8 mouse cellular contexts compared by ENCODE assay signal in the genomic region with DNA sequence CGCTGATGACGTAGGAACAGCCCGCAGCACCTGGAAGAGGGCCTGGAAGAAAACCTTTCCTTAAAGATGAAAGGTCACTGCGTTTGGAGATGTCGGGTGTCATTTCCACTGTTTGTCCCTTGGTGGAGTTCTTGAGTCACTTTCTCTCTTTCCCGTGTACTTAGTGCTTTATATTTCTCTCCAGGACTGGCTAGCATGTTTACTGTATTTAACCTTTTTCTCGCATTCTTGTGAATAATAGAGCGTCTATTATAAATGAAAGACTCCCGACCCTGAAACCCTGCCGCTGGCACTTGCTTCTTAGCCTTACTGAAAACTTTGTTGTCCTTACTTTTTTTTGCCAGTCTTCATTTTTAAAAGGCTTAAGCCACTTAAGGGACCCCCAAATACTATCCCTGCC. TPM values are rescaled to one million over a fixed set of nuclear protein-coding genes. Genes with fewer than 3 reads are reported as not detected.
DNase-seq lines count a peak whose midpoint lies in the region; ATAC-seq and TF ChIP-seq lines count a peak whose summit lies in the region.

No protein-coding gene starts in this region.

- H3K27ac ChIP-seq in forebrain, postnatal 0 days (ENCODE audit: low read depth, low read length), result no peak overlapping the region
- H3K27ac ChIP-seq in liver, embryonic 16.5 days (ENCODE audit: low read length), result no peak overlapping the region
- H3K27ac ChIP-seq in neural tube, embryonic 13.5 days (replicated peaks), result peak overlapping the region; percentile 94; the same call in 1 of the 2 replicates

- peak overlapping the region; percentile 70 for H3K4me3 ChIP-seq in forebrain, postnatal 0 days (ENCODE audit: low read depth, low read length)
- H3K4me3 ChIP-seq in liver, embryonic 16.5 days (ENCODE audit: low read depth, low read length), result peak overlapping the region; percentile 66
- peak overlapping the region; percentile 73 for H3K4me3 ChIP-seq in neural tube, embryonic 13.5 days

- WGBS in forebrain, postnatal 0 days, result 2% methylated on average over 10 of the region's 10 CpGs
- WGBS in liver, embryonic 16.5 days (ENCODE audit: insufficient replicate concordance), result 1% methylated on average over 10 of the region's 10 CpGs
- 1% methylated on average over 10 of the region's 10 CpGs for WGBS in neural tube, embryonic 13.5 days

- H3K4me2 ChIP-seq in forebrain, postnatal 0 days (ENCODE audit: low read depth), result peak overlapping the region; percentile 90
- H3K4me2 ChIP-seq in liver, embryonic 16.5 days (ENCODE audit: low read depth, low read length), result peak overlapping the region; percentile 72
- H3K4me2 ChIP-seq in neural tube, embryonic 13.5 days, result peak overlapping the region; percentile 92

- no peak for ATAC-seq in CD4-positive, CD25-positive, alpha-beta regulatory T cell, adult 4 months
- ATAC-seq in forebrain, postnatal 0 days, result no peak
- ATAC-seq in liver, embryonic 16.5 days (ENCODE audit: low read depth), result no peak
- no peak for ATAC-seq in neural tube, embryonic 13.5 days (ENCODE audit: low read depth)

- H3K9ac ChIP-seq in forebrain, postnatal 0 days, result 0 out of 2 replicates have a peak overlapping the region, but pooled peaks have one; percentile 70
- peak overlapping the region; percentile 18; the same call in 1 of the 2 replicates for H3K9ac ChIP-seq in liver, embryonic 16.5 days (ENCODE audit: low read depth, low read length)
- H3K9ac ChIP-seq in neural tube, embryonic 13.5 days, result peak overlapping the region; percentile 85; the same call in 1 of the 2 replicates

- H3K27me3 ChIP-seq in forebrain, postnatal 0 days (ENCODE audit: insufficient read depth, low read length), result no peaks in the 10 kb centered on the region
- H3K27me3 ChIP-seq in liver, embryonic 16.5 days (ENCODE audit: control insufficient read depth, insufficient read depth, low read depth, low read length), result peaks cover 39% of the 10 kb centered on the region
- no peaks in the 10 kb centered on the region for H3K27me3 ChIP-seq in neural tube, embryonic 13.5 days

- H3K4me1 ChIP-seq in forebrain, postnatal 0 days (ENCODE audit: insufficient read depth), result no peaks in the 10 kb centered on the region
- H3K4me1 ChIP-seq in liver, embryonic 16.5 days (ENCODE audit: control insufficient read depth, low read depth, low read length), result peaks cover 18% of the 10 kb centered on the region
- no peaks in the 10 kb centered on the region for H3K4me1 ChIP-seq in neural tube, embryonic 13.5 days (replicated peaks)

- DNase-seq in CD4-positive, CD25-positive, alpha-beta regulatory T cell, adult 2 months (ENCODE audit: low read depth, low spot score), result peak; percentile 7
- peak; percentile 36 for DNase-seq in testis, postnatal 10 days (ENCODE audit: low spot score)
- DNase-seq in testis, postnatal 14 days (ENCODE audit: low spot score), result no peak
- DNase-seq in forebrain, postnatal 0 days, result peak; percentile 63
- DNase-seq in kidney, adult 9 months, result peak; percentile 58

- peak; percentile 71 for TF ChIP-seq CTCF in forebrain, postnatal 0 days (IDR thresholded peaks at IDR 0.05; ENCODE audit: low read depth)

- H3K9me3 ChIP-seq in forebrain, postnatal 0 days (ENCODE audit: low read length), result no peaks in the 10 kb centered on the region
- no peaks in the 10 kb centered on the region for H3K9me3 ChIP-seq in liver, embryonic 16.5 days (replicated peaks; ENCODE audit: control insufficient read depth, low read length)
- no peaks in the 10 kb centered on the region for H3K9me3 ChIP-seq in neural tube, embryonic 13.5 days

- no peaks in the 10 kb centered on the region for H3K36me3 ChIP-seq in forebrain, postnatal 0 days (ENCODE audit: insufficient read depth)
- H3K36me3 ChIP-seq in liver, embryonic 16.5 days (ENCODE audit: control insufficient read depth, insufficient read depth), result no peaks in the 10 kb centered on the region
- no peaks in the 10 kb centered on the region for H3K36me3 ChIP-seq in neural tube, embryonic 13.5 days

RNA-seq across cellular contexts. Expression of a gene that starts 3.8 kb away (rescaled TPM):
- under 1 TPM in 1 of 2 experiments, not detected in 1; 0.06 TPM for polyA plus RNA-seq in CD4-positive, CD25-positive, alpha-beta regulatory T cell, adult 4 months (2017; shearing (Covaris generic))
- total RNA-seq in forebrain, postnatal 0 days (2014; rRNA removed), result 84.7 and 89.3 TPM in 2 replicates
- 12.7 and 15.5 TPM in 2 replicates for polyA plus RNA-seq in forebrain, postnatal 0 days (2015; fragmentation: Nextera tagmentation; extraction: Ambion mirVana)
- polyA plus RNA-seq in liver, embryonic 16.5 days (2015; fragmentation: Nextera tagmentation; extraction: Ambion mirVana), result 0.31 and 0.36 TPM in 2 replicates
- 20.7 and 21.2 TPM in 2 replicates for polyA plus RNA-seq in neural tube, embryonic 13.5 days (2015; fragmentation: Nextera tagmentation; extraction: Ambion mirVana)

Comparison
In these comparisons a context has a peak if more than half of its experiments do, and no peak if none do; other contexts are left out.
1. H3K9ac ChIP-seq: peak in every context shown above with its lines; median percentile 85 in neural tube, embryonic 13.5 days; 70 in forebrain, postnatal 0 days; 18 in liver, embryonic 16.5 days.
2. RNA of a gene that starts 3.8 kb away (polyA plus RNA-seq): 20.7 to 21.2 TPM in neural tube, embryonic 13.5 days and 12.7 to 15.5 TPM in forebrain, postnatal 0 days; 0.31 to 0.36 TPM in liver, embryonic 16.5 days and 0.06 TPM in CD4-positive, CD25-positive, alpha-beta regulatory T cell, adult 4 months; every median in the first group is over 10 times any median in the second.
3. Peak in every context shown above with its lines, with median percentiles within 50 percentile points of each other: H3K4me2 ChIP-seq and H3K4me3 ChIP-seq.